Mouse (Mus musculus): ENCODE measurements around the gene Hist1h2bb.

DNA sequence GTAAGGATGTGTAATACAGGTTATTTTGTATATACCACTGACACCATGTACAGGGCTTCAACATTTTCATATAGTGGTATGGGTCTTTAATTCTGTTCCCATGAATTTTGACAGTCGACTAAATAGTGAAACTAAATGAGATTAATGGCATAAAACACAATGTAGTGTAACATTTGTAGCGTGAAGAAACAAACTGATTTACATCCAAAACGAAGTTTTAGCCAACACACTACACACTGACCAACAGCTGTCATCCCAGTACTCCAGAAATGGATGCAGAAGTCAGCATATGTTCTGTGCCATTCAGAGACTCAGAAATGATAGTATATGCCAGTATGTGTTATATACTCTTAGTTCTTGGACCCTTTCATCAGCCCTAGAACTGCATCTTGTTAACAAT is 11.4 kb downstream of the Hist1h2bb start:
- TF ChIP-seq CTCF (IDR thresholded peaks at IDR 0.05; ENCODE audit: insufficient read depth, low read depth, low read length), result no peak
- no peak for TF ChIP-seq POLR2A (IDR thresholded peaks at IDR 0.05; ENCODE audit: insufficient read depth, low read depth, low read length)

Measured in olfactory bulb, adult 2 months (tissue).